In genomic region chr7:24413630-24414029, GRCm38 (mm10) we compare ENCODE assay signal across 15 mouse cellular contexts. TPM values are rescaled to one million over a fixed set of nuclear protein-coding genes. Genes with fewer than 3 reads are reported as not detected.
A peak's percentile ranks its signal among the peaks of the same experiment; 100 is the strongest.
DNase-seq lines count a peak whose midpoint lies in the region; ATAC-seq lines count a peak whose summit lies in the region.
"Had no signal": no experiment of that assay in that cellular context is flagged by ENCODE, and none has a peak within 500 bp of the region (broad histone marks: within the 10 kb centered on the region; RNA-seq: fewer than 3 reads in every experiment).

No protein-coding gene starts in this region.

- ATAC-seq in neutrophil, adult 5-6 weeks (ENCODE audit: extremely low read depth, insufficient number of reproducible peaks, low FRiP score, poor library complexity, severe bottlenecking): peak; percentile 87
- ATAC-seq in frontal cortex, adult (ENCODE audit: low TSS enrichment): no peak

- DNase-seq in lung, postnatal 25 days (ENCODE audit: low spot score): peak; percentile 43
- no peak for DNase-seq in lung, adult 18-20 months
- DNase-seq in T-cell, adult 2 months (ENCODE audit: low spot score): peak; percentile 95
- DNase-seq in thymus, postnatal 36 days: peak; percentile 52 to 74
- no peak for DNase-seq in adrenal gland, postnatal 36 days
- DNase-seq: cerebellum, adult 11-12 months; heart, adult 2 months; kidney, adult 8-10 months; left cerebral cortex, postnatal 4 days; retina, postnatal 1 day had no signal

RNA-seq across cellular contexts. Expression of gene Smg9, which starts 14.2 kb away (rescaled TPM):
- total RNA-seq in neutrophil, adult 5-6 weeks (2017): 30.7 and 33.6 TPM in 2 replicates
- 10 to 100 TPM; 17.8 to 21.1 TPM for total RNA-seq in adrenal gland, postnatal 36 days (2021)

RNA-seq across cellular contexts. Expression of gene Irgc1, which starts 38.5 kb away (rescaled TPM):
- 3.1 and 4.4 TPM in 2 replicates for total RNA-seq in neutrophil, adult 5-6 weeks (2017)
- not detected for total RNA-seq in adrenal gland, postnatal 36 days (2021)
- total RNA-seq: ES-E14; heart, adult 2 months; hematopoietic stem cell, adult 5-6 weeks; layer of hippocampus, adult 2 months; left cerebral cortex, postnatal 4 days had no signal

RNA-seq across cellular contexts. Expression of gene Kcnn4, which starts 43.6 kb away (rescaled TPM):
- 13.6 and 14.8 TPM in 2 replicates for total RNA-seq in neutrophil, adult 5-6 weeks (2017)
- 1 to 10 TPM in 1 of 2 experiments, under 1 TPM in 1; 0.79 to 1.3 TPM for total RNA-seq in adrenal gland, postnatal 36 days (2021)

RNA-seq across cellular contexts. Expression of gene Plaur, which starts 48.7 kb away (rescaled TPM):
- total RNA-seq in neutrophil, adult 5-6 weeks (2017): 209 and 221 TPM in 2 replicates
- total RNA-seq in adrenal gland, postnatal 36 days (2021): 1 to 10 TPM; 7.9 to 9.8 TPM

Comparison
In these comparisons a context has a peak if more than half of its experiments do, and no peak if none do; other contexts are left out.
1. DNase-seq: peak in lung, postnatal 25 days (single experiment), T-cell, adult 2 months (single experiment) and thymus, postnatal 36 days (2 of 2); none in lung, adult 18-20 months (0 of 2) and adrenal gland, postnatal 36 days (0 of 2).